Mouse (Mus musculus): Measurements from ENCODE around the gene Actn1. TPM values are rescaled to one million over a fixed set of nuclear protein-coding genes. Genes with fewer than 3 reads are reported as not detected.

Actn1 gene
- polyA plus RNA-seq, 1 experiment from 2014 or later = 81.7 TPM

- peaks cover 3% of the 10 kb centered on the region; the same call in 1 of the 2 replicates for H3K36me3 ChIP-seq (ENCODE audit: control insufficient read depth, insufficient read depth, low read length)
- no peak overlapping the region for H3K27ac ChIP-seq (ENCODE audit: low read length)
- no peak overlapping the region for H3K9ac ChIP-seq (replicated peaks; ENCODE audit: low read depth, low read length)
- H3K27me3 ChIP-seq (ENCODE audit: control insufficient read depth, insufficient read depth, low read length) = no peaks in the 10 kb centered on the region
- no peaks in the 10 kb centered on the region for H3K9me3 ChIP-seq (ENCODE audit: control insufficient read depth, low read depth, low read length)
- ATAC-seq (ENCODE audit: insufficient number of reproducible peaks, insufficient read depth, low FRiP score, low read depth) = 0 out of 2 replicates have a peak, but pooled peaks have one; percentile 14
- WGBS = 33% methylated on average over 3 of the region's 3 CpGs
- no peak overlapping the region for H3K4me2 ChIP-seq (replicated peaks; ENCODE audit: low read depth, low read length)
- peaks cover 69% of the 10 kb centered on the region for H3K4me1 ChIP-seq (ENCODE audit: control insufficient read depth, insufficient read depth, low read length)
- H3K4me3 ChIP-seq (ENCODE audit: low read depth, low read length) = no peak overlapping the region
Observed at GRCm38 (mm10) chr12:80251554-80251953, 8.6 kb downstream of the Actn1 start.

GRCm38 (mm10) chr12:80249539-80249938 lies 10.6 kb downstream of the Actn1 start:
- 50% methylated on average over 6 of the region's 6 CpGs for whole genome bisulfite sequencing
- Histone ChIP-seq H3K27me3 (ENCODE audit: control insufficient read depth, insufficient read depth, low read length) (no peaks in the 10 kb centered on the region), H3K4me3 (ENCODE audit: low read depth, low read length) (no peak overlapping the region), H3K36me3 (ENCODE audit: control insufficient read depth, insufficient read depth, low read length) (peaks cover 3% of the 10 kb centered on the region; the same call in 1 of the 2 replicates), H3K27ac (ENCODE audit: low read length) (peak overlapping the region; percentile 21; the same call in 1 of the 2 replicates), H3K4me1 (ENCODE audit: control insufficient read depth, insufficient read depth, low read length) (peaks cover 62% of the 10 kb centered on the region), H3K9me3 (ENCODE audit: control insufficient read depth, low read depth, low read length) (no peaks in the 10 kb centered on the region), H3K4me2 (replicated peaks; ENCODE audit: low read depth, low read length) (no peak overlapping the region), H3K9ac (replicated peaks; ENCODE audit: low read depth, low read length) (no peak overlapping the region)
- no peak for ATAC-seq (ENCODE audit: insufficient number of reproducible peaks, insufficient read depth, low FRiP score, low read depth)

- Histone ChIP-seq H3K9me3 (ENCODE audit: control insufficient read depth, low read depth, low read length) (no peaks in the 10 kb centered on the region), H3K4me1 (ENCODE audit: control insufficient read depth, insufficient read depth, low read length) (peaks cover 59% of the 10 kb centered on the region), H3K4me2 (replicated peaks; ENCODE audit: low read depth, low read length) (no peak overlapping the region), H3K36me3 (ENCODE audit: control insufficient read depth, insufficient read depth, low read length) (peaks cover 5% of the 10 kb centered on the region; the same call in 1 of the 2 replicates), H3K4me3 (ENCODE audit: low read depth, low read length) (no peak overlapping the region), H3K9ac (replicated peaks; ENCODE audit: low read depth, low read length) (no peak overlapping the region), H3K27ac (ENCODE audit: low read length) (no peak overlapping the region), H3K27me3 (ENCODE audit: control insufficient read depth, insufficient read depth, low read length) (no peaks in the 10 kb centered on the region)
- WGBS = 67% methylated on average over 5 of the region's 5 CpGs
- no peak for ATAC-seq (ENCODE audit: insufficient number of reproducible peaks, insufficient read depth, low FRiP score, low read depth)
Observed at GRCm38 (mm10) chr12:80247067-80247466, 13.1 kb downstream of the Actn1 start.

GRCm38 (mm10) chr12:80246505-80246904 lies 13.7 kb downstream of the Actn1 start:
- H3K27ac ChIP-seq (ENCODE audit: low read length) = no peak overlapping the region
- no peak overlapping the region for H3K9ac ChIP-seq (replicated peaks; ENCODE audit: low read depth, low read length)
- peak; percentile 7; the same call in 1 of the 2 replicates for ATAC-seq (ENCODE audit: insufficient number of reproducible peaks, insufficient read depth, low FRiP score, low read depth)

GRCm38 (mm10) chr12:80244755-80245154 lies 15.4 kb downstream of the Actn1 start:
- H3K9ac ChIP-seq (replicated peaks; ENCODE audit: low read depth, low read length) = no peak overlapping the region
- H3K27me3 ChIP-seq (ENCODE audit: control insufficient read depth, insufficient read depth, low read length) = no peaks in the 10 kb centered on the region
- 89% methylated on average over 1 of the region's 1 CpGs for WGBS
- ATAC-seq (ENCODE audit: insufficient number of reproducible peaks, insufficient read depth, low FRiP score, low read depth) = no peak
- peaks cover 43% of the 10 kb centered on the region for H3K4me1 ChIP-seq (ENCODE audit: control insufficient read depth, insufficient read depth, low read length)
- H3K9me3 ChIP-seq (ENCODE audit: control insufficient read depth, low read depth, low read length) = no peaks in the 10 kb centered on the region
- peaks cover 8% of the 10 kb centered on the region; the same call in 1 of the 2 replicates for H3K36me3 ChIP-seq (ENCODE audit: control insufficient read depth, insufficient read depth, low read length)
- no peak overlapping the region for H3K4me3 ChIP-seq (ENCODE audit: low read depth, low read length)
- no peak overlapping the region for H3K4me2 ChIP-seq (replicated peaks; ENCODE audit: low read depth, low read length)
- H3K27ac ChIP-seq (ENCODE audit: low read length) = no peak overlapping the region

More at GRCm38 (mm10) chr12:80246505-80246904, 13.7 kb downstream of the Actn1 start:
- Histone ChIP-seq H3K4me2 (replicated peaks; ENCODE audit: low read depth, low read length) (no peak overlapping the region), H3K4me3 (ENCODE audit: low read depth, low read length) (no peak overlapping the region), H3K36me3 (ENCODE audit: control insufficient read depth, insufficient read depth, low read length) (peaks cover 8% of the 10 kb centered on the region; the same call in 1 of the 2 replicates), H3K27me3 (ENCODE audit: control insufficient read depth, insufficient read depth, low read length) (no peaks in the 10 kb centered on the region), H3K4me1 (ENCODE audit: control insufficient read depth, insufficient read depth, low read length) (peaks cover 53% of the 10 kb centered on the region), H3K9me3 (ENCODE audit: control insufficient read depth, low read depth, low read length) (no peaks in the 10 kb centered on the region)
- WGBS = 31% methylated on average over 2 of the region's 2 CpGs

- ATAC-seq (ENCODE audit: insufficient number of reproducible peaks, insufficient read depth, low FRiP score, low read depth) = no peak
- Histone ChIP-seq H3K9me3 (ENCODE audit: control insufficient read depth, low read depth, low read length) (no peaks in the 10 kb centered on the region), H3K27me3 (ENCODE audit: control insufficient read depth, insufficient read depth, low read length) (no peaks in the 10 kb centered on the region), H3K4me2 (replicated peaks; ENCODE audit: low read depth, low read length) (no peak overlapping the region), H3K27ac (ENCODE audit: low read length) (no peak overlapping the region), H3K4me3 (ENCODE audit: low read depth, low read length) (no peak overlapping the region), H3K9ac (replicated peaks; ENCODE audit: low read depth, low read length) (no peak overlapping the region), H3K36me3 (ENCODE audit: control insufficient read depth, insufficient read depth, low read length) (peaks cover 8% of the 10 kb centered on the region; the same call in 1 of the 2 replicates), H3K4me1 (ENCODE audit: control insufficient read depth, insufficient read depth, low read length) (peaks cover 42% of the 10 kb centered on the region)
- WGBS = 92% methylated on average over 6 of the region's 6 CpGs
Observed at GRCm38 (mm10) chr12:80244127-80244526, 16.0 kb downstream of the Actn1 start.

GRCm38 (mm10) chr12:80243335-80243734 lies 16.8 kb downstream of the Actn1 start:
- Histone ChIP-seq H3K9ac (replicated peaks; ENCODE audit: low read depth, low read length) (no peak overlapping the region), H3K27ac (ENCODE audit: low read length) (no peak overlapping the region), H3K9me3 (ENCODE audit: control insufficient read depth, low read depth, low read length) (no peaks in the 10 kb centered on the region), H3K4me2 (replicated peaks; ENCODE audit: low read depth, low read length) (no peak overlapping the region), H3K36me3 (ENCODE audit: control insufficient read depth, insufficient read depth, low read length) (peaks cover 6% of the 10 kb centered on the region; the same call in 1 of the 2 replicates), H3K27me3 (ENCODE audit: control insufficient read depth, insufficient read depth, low read length) (no peaks in the 10 kb centered on the region), H3K4me1 (ENCODE audit: control insufficient read depth, insufficient read depth, low read length) (peaks cover 46% of the 10 kb centered on the region), H3K4me3 (ENCODE audit: low read depth, low read length) (no peak overlapping the region)
- ATAC-seq (ENCODE audit: insufficient number of reproducible peaks, insufficient read depth, low FRiP score, low read depth) = no peak
- WGBS = 72% methylated on average over 4 of the region's 4 CpGs

- H3K27ac ChIP-seq (ENCODE audit: low read length) = peak overlapping the region; percentile 34; the same call in 1 of the 2 replicates
- no peak overlapping the region for H3K4me2 ChIP-seq (replicated peaks; ENCODE audit: low read depth, low read length)
- peaks cover 10% of the 10 kb centered on the region; the same call in 1 of the 2 replicates for H3K36me3 ChIP-seq (ENCODE audit: control insufficient read depth, insufficient read depth, low read length)
- H3K9ac ChIP-seq (replicated peaks; ENCODE audit: low read depth, low read length) = no peak overlapping the region
- ATAC-seq (ENCODE audit: insufficient number of reproducible peaks, insufficient read depth, low FRiP score, low read depth) = no peak
- H3K27me3 ChIP-seq (ENCODE audit: control insufficient read depth, insufficient read depth, low read length) = no peaks in the 10 kb centered on the region
- peaks cover 31% of the 10 kb centered on the region for H3K4me1 ChIP-seq (ENCODE audit: control insufficient read depth, insufficient read depth, low read length)
- no peak overlapping the region for H3K4me3 ChIP-seq (ENCODE audit: low read depth, low read length)
- 74% methylated on average over 5 of the region's 5 CpGs for WGBS
- H3K9me3 ChIP-seq (ENCODE audit: control insufficient read depth, low read depth, low read length) = no peaks in the 10 kb centered on the region
Observed at GRCm38 (mm10) chr12:80239445-80239844, 20.7 kb downstream of the Actn1 start.

GRCm38 (mm10) chr12:80238523-80238922 lies 21.6 kb downstream of the Actn1 start:
- WGBS = 30% methylated on average over 3 of the region's 3 CpGs
- Histone ChIP-seq H3K27ac (ENCODE audit: low read length) (peak overlapping the region; percentile 34; the same call in 1 of the 2 replicates), H3K4me1 (ENCODE audit: control insufficient read depth, insufficient read depth, low read length) (peaks cover 23% of the 10 kb centered on the region), H3K4me3 (ENCODE audit: low read depth, low read length) (no peak overlapping the region), H3K9me3 (ENCODE audit: control insufficient read depth, low read depth, low read length) (no peaks in the 10 kb centered on the region), H3K36me3 (ENCODE audit: control insufficient read depth, insufficient read depth, low read length) (peaks cover 10% of the 10 kb centered on the region; the same call in 1 of the 2 replicates), H3K27me3 (ENCODE audit: control insufficient read depth, insufficient read depth, low read length) (no peaks in the 10 kb centered on the region), H3K9ac (replicated peaks; ENCODE audit: low read depth, low read length) (no peak overlapping the region), H3K4me2 (replicated peaks; ENCODE audit: low read depth, low read length) (no peak overlapping the region)
- ATAC-seq (ENCODE audit: insufficient number of reproducible peaks, insufficient read depth, low FRiP score, low read depth) = peak; percentile 38; the same call in 1 of the 2 replicates

All from stomach, embryonic 14.5 days (tissue).